Mouse (Mus musculus): ENCODE measurements around the gene Rtl5. TPM values are rescaled to one million over a fixed set of nuclear protein-coding genes. Genes with fewer than 3 reads are reported as not detected.
"Not testable (repeated sequence)": the region's sequence is repeated elsewhere in the genome, so short reads cannot be mapped to it uniquely, and the experiment has no call there.

Rtl5 gene
- 1.1 and 1.4 TPM in 2 replicates for polyA plus RNA-seq (2016; fragmentation: Nextera tagmentation; extraction: Ambion mirVana)

GRCm38 (mm10) chrX:102070591-102071471 is at the start of gene Rtl5:
TSS of gene Rtl5 (minus strand) at chrX:102071304.
- Histone ChIP-seq H3K27ac (ENCODE audit: poor library complexity, severe bottlenecking) (peak within 1 kb of the TSS; percentile 88), H3K4me3 (peak within 1 kb of the TSS; percentile 58), H3K36me3 (0 out of 2 replicates have a peak, but pooled peaks cover 8% of the 10 kb centered on the region), H3K9ac (peak within 1 kb of the TSS; percentile 85), H3K4me2 (peak within 1 kb of the TSS; percentile 81), H3K27me3 (replicated peaks) (peaks cover 11% of the 10 kb centered on the region), H3K9me3 (replicated peaks) (no peaks in the 10 kb centered on the region), H3K4me1 (replicated peaks) (peaks cover 22% of the 10 kb centered on the region)
- WGBS = 18% methylated on average over 55 of the region's 61 CpGs
- peak; percentile 83 for ATAC-seq (ENCODE audit: insufficient number of reproducible peaks, low FRiP score)

DNA sequence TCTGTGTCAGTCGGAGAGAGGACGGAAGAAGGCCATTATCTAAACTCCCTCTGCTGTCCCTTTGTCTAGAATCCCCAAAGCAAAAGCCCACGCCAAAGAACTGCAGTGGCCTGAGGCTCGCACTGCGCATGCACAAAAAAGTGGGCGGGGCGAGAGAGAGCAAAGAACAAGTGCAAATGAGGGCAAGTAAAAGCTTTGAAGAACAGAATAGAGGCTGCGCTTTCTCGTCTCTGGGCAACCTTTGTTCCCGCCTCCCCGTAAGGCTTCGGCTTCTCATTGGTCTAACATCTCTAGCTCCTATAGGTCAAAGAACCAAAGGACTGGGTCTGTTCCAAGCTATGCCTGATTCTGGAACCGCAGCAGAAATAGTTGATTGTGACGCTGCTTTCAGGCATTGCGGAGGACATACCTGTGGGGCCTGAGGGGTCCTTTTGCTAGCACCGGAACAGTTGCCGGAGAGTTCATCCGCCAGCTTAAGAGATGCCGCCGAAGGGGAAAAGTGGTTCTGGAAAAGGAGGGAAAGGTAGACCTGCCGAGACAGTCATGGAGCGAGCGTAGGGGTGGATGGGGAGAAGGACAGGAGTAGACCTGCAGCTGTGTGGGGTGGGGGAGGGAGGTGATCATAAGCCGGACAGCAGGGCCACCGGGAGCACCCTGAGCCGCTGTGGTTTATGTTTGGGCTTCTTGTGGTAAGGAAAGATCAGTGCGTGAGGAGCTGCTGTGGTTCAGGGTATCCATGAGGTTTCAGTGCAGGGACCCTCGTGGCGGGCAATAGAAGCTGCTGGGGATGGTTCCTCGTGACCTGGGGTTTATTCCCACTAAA is 48.1 kb upstream of the Rtl5 start, which contains the start of gene Pin4:
Gene Pin4, plus strand, starts transcription at position 406 of the 823 bp plus-strand sequence.
- Histone ChIP-seq H3K27ac (ENCODE audit: poor library complexity, severe bottlenecking) (no peak within 1 kb of the TSS), H3K36me3 (peaks cover 16% of the 10 kb centered on the region), H3K4me1 (replicated peaks) (peaks cover 5% of the 10 kb centered on the region; the same call in 1 of the 2 replicates), H3K9me3 (replicated peaks) (no peaks in the 10 kb centered on the region), H3K9ac (peak within 1 kb of the TSS; percentile 79), H3K4me3 (peak within 1 kb of the TSS; percentile 79), H3K4me2 (peak within 1 kb of the TSS; percentile 79), H3K27me3 (replicated peaks) (no peaks in the 10 kb centered on the region)
- 12% methylated on average over 30 of the region's 30 CpGs for WGBS
- peak; percentile 99 for ATAC-seq (ENCODE audit: insufficient number of reproducible peaks, low FRiP score)

DNA sequence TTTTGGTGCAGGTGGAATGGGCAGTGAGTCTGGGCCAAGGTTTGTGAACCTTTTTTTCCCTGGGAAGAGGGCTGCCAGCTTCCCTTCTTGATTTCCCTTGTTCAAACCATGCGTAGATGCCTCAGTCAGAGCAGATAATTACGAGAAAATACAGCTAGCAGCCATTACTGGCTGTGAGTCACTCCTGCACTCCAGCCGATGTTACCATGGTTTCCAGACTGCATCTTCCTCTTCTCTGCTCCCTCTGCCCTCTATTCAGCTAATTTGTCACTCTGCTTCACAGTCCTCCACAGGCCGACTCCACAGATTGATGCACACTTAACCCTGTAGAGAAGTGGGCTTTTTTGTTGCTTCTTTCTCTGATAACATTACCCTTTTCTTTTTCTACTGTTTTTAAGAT is 44.6 kb upstream of the Rtl5 start:
- no peaks in the 10 kb centered on the region for H3K9me3 ChIP-seq (replicated peaks)
- peaks cover 5% of the 10 kb centered on the region; the same call in 1 of the 2 replicates for H3K4me1 ChIP-seq (replicated peaks)
- no peak overlapping the region for H3K27ac ChIP-seq (ENCODE audit: poor library complexity, severe bottlenecking)
- no peaks in the 10 kb centered on the region for H3K36me3 ChIP-seq
- 45% methylated on average over 4 of the region's 4 CpGs for WGBS
- no peak overlapping the region for H3K4me3 ChIP-seq
- H3K27me3 ChIP-seq (replicated peaks) = 0 out of 2 replicates have a peak, but pooled peaks cover 4% of the 10 kb centered on the region
- H3K9ac ChIP-seq = no peak overlapping the region
- ATAC-seq (ENCODE audit: insufficient number of reproducible peaks, low FRiP score) = no peak
- no peak overlapping the region for H3K4me2 ChIP-seq

- H3K4me1 ChIP-seq (replicated peaks); H3K36me3 ChIP-seq; H3K27me3 ChIP-seq (replicated peaks); H3K27ac ChIP-seq (ENCODE audit: poor library complexity, severe bottlenecking); H3K4me2 ChIP-seq; H3K9ac ChIP-seq; H3K9me3 ChIP-seq (replicated peaks); ATAC-seq (ENCODE audit: insufficient number of reproducible peaks, low FRiP score); H3K4me3 ChIP-seq: not testable (repeated sequence)
- WGBS = 78% methylated on average over 5 of the region's 5 CpGs
These were observed 38.2 kb upstream of the Rtl5 start for GRCm38 (mm10) chrX:102109349-102109748.

DNA sequence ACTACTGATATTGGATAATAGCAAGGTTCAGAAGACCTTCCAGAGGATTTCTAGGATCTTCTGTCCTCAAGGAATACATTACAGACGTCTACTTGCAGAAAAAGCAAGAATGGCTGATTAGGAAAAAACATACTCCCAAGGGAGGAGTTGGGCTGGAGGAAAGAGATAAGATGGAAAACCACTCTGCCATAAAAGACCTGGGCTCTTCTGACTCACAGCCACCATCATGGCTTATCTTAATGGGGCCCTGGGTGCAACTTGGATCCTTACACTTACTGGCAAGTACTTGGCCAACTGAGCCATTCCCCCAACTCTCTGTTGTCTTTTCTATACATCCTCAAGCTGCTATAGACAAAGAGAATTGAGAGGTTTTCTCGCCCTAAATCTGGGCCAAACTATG is 32.7 kb upstream of the Rtl5 start:
- H3K4me1 ChIP-seq (replicated peaks); H3K9me3 ChIP-seq (replicated peaks); H3K36me3 ChIP-seq; ATAC-seq (ENCODE audit: insufficient number of reproducible peaks, low FRiP score); H3K9ac ChIP-seq; H3K4me2 ChIP-seq; H3K4me3 ChIP-seq; H3K27ac ChIP-seq (ENCODE audit: poor library complexity, severe bottlenecking); H3K27me3 ChIP-seq (replicated peaks): not testable (repeated sequence)
- WGBS = 45% methylated on average over 2 of the region's 2 CpGs

DNA sequence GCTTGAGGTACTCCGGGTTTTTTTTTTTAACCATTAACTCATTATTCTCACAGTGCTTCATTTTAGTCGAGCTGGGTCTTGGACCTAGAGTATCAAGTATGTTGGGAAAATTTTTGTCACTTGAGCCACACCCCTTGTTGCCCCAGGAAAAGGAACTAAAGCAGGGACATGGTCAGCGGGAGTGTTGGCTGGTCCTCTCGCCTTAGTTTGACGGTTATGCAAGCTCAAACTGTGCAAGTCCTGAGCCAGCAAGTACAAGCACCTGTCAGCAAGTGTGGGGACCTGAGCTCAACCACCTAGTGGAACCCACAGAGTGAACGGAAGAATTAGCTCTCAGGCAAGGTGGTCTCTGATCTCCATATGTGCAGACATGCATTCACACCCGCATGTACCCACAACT is 30.8 kb upstream of the Rtl5 start:
- Histone ChIP-seq H3K4me1 (replicated peaks) (no peaks in the 10 kb centered on the region), H3K4me2 (no peak overlapping the region), H3K36me3 (no peaks in the 10 kb centered on the region), H3K27ac (ENCODE audit: poor library complexity, severe bottlenecking) (no peak overlapping the region), H3K9ac (no peak overlapping the region), H3K4me3 (no peak overlapping the region), H3K9me3 (replicated peaks) (no peaks in the 10 kb centered on the region), H3K27me3 (replicated peaks) (no peaks in the 10 kb centered on the region)
- WGBS = 55% methylated on average over 7 of the region's 7 CpGs
- ATAC-seq (ENCODE audit: insufficient number of reproducible peaks, low FRiP score) = no peak

- Histone ChIP-seq H3K4me2 (no peak overlapping the region), H3K4me1 (replicated peaks) (no peaks in the 10 kb centered on the region), H3K9me3 (replicated peaks) (no peaks in the 10 kb centered on the region), H3K4me3 (no peak overlapping the region), H3K27me3 (replicated peaks) (no peaks in the 10 kb centered on the region), H3K27ac (ENCODE audit: poor library complexity, severe bottlenecking) (no peak overlapping the region), H3K36me3 (no peaks in the 10 kb centered on the region), H3K9ac (no peak overlapping the region)
- ATAC-seq (ENCODE audit: insufficient number of reproducible peaks, low FRiP score) = no peak
- 79% methylated on average over 7 of the region's 7 CpGs for WGBS
These were observed 23.3 kb upstream of the Rtl5 start for GRCm38 (mm10) chrX:102094381-102094904.

DNA sequence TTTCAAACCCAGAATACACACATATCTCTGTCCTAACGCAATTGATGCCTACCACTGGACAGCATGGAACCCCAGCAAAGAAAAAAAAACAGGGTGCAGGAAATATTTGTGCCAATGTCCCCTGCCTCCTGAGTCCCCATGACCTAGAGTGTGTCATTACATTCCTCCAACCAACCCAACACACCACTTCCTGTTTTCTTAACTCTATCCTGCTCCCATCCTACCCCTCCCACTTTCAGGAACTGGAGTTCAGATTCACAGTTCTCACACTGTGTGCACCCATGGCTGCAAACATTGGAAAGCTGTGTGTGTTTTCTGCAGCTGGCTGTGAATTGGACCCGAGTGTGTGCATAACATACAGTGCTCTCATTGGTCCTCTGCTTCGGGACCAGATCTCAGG is 19.5 kb upstream of the Rtl5 start:
- ATAC-seq (ENCODE audit: insufficient number of reproducible peaks, low FRiP score) = no peak
- no peak overlapping the region for H3K9ac ChIP-seq
- no peaks in the 10 kb centered on the region for H3K4me1 ChIP-seq (replicated peaks)
- H3K4me3 ChIP-seq = no peak overlapping the region
- no peaks in the 10 kb centered on the region for H3K9me3 ChIP-seq (replicated peaks)
- 61% methylated on average over 3 of the region's 3 CpGs for WGBS
- no peaks in the 10 kb centered on the region for H3K36me3 ChIP-seq
- no peak overlapping the region for H3K27ac ChIP-seq (ENCODE audit: poor library complexity, severe bottlenecking)
- no peak overlapping the region for H3K4me2 ChIP-seq
- 0 out of 2 replicates have a peak, but pooled peaks cover 7% of the 10 kb centered on the region for H3K27me3 ChIP-seq (replicated peaks)

DNA sequence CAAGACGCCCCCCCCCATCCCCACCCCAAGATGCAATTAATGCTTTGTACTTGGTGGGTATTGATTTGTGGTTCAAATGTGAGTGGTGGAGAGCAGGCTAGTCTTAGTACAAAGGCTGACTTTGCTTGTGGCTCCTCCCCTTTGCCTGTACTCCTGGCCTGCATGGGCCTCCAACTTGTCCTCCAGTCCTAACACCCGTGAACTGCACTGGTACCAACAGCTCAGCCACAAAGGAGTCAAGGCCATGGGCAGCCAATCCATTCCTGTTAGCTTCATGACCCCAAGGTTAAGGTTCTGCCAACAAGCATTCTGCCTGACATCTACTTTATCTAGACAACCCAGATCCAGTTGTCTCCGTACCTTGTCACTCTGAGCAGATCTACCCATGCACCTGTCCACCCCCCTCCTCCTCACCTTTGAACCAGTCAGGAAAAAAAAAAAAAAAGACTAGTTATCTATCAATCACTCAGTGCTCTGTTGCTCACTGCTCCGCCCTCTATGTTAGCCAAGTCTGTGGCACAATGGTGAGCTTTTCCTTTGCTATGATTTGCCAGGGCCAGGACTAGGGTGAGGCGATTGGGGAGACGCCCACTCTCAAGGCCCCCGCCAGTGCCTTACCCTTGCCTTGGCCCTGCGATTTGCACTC is 14.8 kb upstream of the Rtl5 start:
- no peaks in the 10 kb centered on the region for H3K9me3 ChIP-seq (replicated peaks)

GRCm38 (mm10) chrX:102082340-102082739 is 11.2 kb upstream of the Rtl5 start:
- ATAC-seq (ENCODE audit: insufficient number of reproducible peaks, low FRiP score) = no peak
- no peak overlapping the region for H3K9ac ChIP-seq
- H3K27me3 ChIP-seq (replicated peaks) = 0 out of 2 replicates have a peak, but pooled peaks cover 10% of the 10 kb centered on the region
- no peaks in the 10 kb centered on the region for H3K4me1 ChIP-seq (replicated peaks)
- no peak overlapping the region for H3K27ac ChIP-seq (ENCODE audit: poor library complexity, severe bottlenecking)
- H3K9me3 ChIP-seq (replicated peaks) = no peaks in the 10 kb centered on the region
- WGBS = 52% methylated on average over 5 of the region's 5 CpGs
- H3K4me3 ChIP-seq = no peak overlapping the region
- no peak overlapping the region for H3K4me2 ChIP-seq
- peaks cover 43% of the 10 kb centered on the region for H3K36me3 ChIP-seq

More for the DNA sequence above, 14.8 kb upstream of the Rtl5 start:
- Histone ChIP-seq H3K27me3 (replicated peaks) (0 out of 2 replicates have a peak, but pooled peaks cover 10% of the 10 kb centered on the region), H3K4me3 (no peak overlapping the region), H3K27ac (ENCODE audit: poor library complexity, severe bottlenecking) (no peak overlapping the region), H3K9ac (no peak overlapping the region), H3K4me1 (replicated peaks) (no peaks in the 10 kb centered on the region), H3K4me2 (no peak overlapping the region), H3K36me3 (peaks cover 17% of the 10 kb centered on the region)
- ATAC-seq (ENCODE audit: insufficient number of reproducible peaks, low FRiP score) = no peak
- WGBS = 77% methylated on average over 8 of the region's 8 CpGs
